Mouse (Mus musculus) testis, adult 10 weeks (tissue): ENCODE data around the gene Fam169a. TPM values are rescaled to one million over a fixed set of nuclear protein-coding genes. Genes with fewer than 3 reads are reported as not detected.

Experiments
- polyA plus RNA-seq: library from polyadenylated mRNA; stranded (reverse); fragments of 350-450 nt; fragmentation: Illumina TruSeq; extraction: RNeasy Lipid Tissue Mini Kit (QIAGEN cat#74804); gene quantifications from one replicate; pipeline ENCODE4 v1.2.3, GENCODE M21; 2014; ENCODE audit warnings: low read depth, low replicate concordance

Fam169a gene
- polyA plus RNA-seq: 34.7 TPM

DNA sequence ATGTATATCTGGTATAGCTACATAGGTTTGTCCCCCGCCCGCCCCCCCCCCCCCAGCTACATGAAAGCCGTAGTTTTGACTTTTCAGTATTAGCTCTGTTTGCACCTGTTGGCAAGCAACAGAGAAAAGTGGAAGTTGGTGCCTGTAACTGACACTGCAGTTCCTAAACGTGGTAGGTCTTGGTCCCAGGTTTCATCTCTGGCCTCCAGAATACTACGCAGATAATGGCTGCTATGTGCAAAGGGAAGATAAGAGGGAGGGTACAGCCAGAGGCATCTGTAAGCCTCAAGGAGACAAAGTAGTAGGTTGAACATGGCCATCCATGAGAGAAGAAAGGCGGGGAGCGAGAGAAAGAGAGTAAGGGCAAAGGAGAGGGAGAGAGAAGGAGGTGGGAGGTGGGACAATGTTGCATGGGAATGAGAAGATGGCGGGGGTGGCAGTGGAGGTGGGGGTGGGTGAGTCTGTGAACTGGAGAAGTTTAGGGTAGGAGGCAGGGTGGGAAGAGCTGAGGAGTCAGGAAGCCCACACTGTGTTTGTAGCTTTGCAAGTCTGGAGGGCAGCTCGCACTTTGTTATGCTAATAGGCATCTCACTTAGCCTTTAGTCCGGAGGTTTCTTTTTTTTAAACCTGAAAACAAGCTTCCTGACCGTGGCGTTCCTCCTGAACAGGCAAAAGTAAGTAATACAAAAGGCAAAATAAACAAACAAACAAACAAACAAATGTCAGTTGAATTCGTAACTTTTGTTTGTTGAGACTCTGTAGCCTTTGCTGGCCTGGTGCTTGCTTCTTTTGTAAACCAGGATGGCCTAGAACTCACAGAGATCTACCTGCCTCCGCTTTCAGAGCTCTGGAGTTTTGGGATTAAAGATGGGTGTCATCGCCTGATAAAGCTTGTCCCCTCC is at the start of gene Fam169a:
Fam169a (plus strand) TSS at position 638 of the 902 bp plus-strand sequence.

DNA sequence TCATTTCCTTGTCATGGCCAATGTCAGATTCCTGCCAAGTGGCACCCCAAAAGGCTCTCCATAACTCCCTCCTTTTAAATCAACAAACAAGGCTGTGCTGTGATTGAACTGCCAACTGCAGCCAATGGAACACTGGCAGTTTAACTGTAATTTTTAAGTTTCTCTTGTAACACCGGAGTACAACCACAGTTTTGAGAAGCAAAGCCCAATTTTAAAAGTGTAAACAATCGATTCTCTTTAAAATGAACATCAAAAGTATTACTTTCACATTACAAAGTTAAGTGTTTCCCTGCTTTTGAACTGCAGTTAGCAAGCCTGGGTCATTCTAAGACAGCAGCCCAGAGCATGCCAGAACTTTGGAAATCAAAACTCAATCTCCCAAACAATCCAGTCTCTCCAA is 32.8 kb upstream of the Fam169a start, which contains the start of gene 1700029F12Rik:
1700029F12Rik (minus strand) TSS at position 101 of the 400 bp plus-strand sequence.

DNA sequence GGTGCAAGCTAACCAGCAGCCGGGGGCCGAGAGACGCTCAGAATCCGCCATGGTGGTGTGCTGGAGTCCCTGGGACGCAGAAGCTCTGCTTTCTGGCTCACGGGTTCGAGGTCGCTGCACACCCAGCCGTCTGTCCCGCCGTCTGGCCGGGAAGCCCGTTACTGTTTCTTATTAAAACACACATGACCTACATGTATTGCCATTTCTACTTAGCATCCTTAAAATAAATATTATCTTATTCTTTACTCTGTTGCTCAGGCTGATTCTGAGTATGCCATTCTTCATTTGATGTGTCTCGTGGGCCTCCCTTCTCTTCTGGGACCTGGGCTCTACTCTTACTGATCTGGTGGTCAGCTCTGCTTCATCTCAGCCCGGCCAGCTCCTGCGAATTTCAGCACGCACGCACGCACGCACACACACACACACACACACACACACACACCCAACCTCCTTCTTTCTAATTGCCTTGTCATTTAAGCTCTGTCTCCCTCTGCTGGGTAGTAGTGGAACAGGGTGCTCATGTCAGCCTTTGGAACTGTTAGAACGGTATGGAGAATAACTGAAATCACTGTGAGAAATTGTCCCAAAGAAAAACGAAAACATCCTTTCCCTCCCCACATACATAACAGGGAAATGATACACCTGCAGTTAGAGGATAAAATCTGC is 32.2 kb downstream of the Fam169a start, which contains the start of gene Gm6169:
Gm6169 (minus strand) TSS at position 51 of the 666 bp plus-strand sequence.

DNA sequence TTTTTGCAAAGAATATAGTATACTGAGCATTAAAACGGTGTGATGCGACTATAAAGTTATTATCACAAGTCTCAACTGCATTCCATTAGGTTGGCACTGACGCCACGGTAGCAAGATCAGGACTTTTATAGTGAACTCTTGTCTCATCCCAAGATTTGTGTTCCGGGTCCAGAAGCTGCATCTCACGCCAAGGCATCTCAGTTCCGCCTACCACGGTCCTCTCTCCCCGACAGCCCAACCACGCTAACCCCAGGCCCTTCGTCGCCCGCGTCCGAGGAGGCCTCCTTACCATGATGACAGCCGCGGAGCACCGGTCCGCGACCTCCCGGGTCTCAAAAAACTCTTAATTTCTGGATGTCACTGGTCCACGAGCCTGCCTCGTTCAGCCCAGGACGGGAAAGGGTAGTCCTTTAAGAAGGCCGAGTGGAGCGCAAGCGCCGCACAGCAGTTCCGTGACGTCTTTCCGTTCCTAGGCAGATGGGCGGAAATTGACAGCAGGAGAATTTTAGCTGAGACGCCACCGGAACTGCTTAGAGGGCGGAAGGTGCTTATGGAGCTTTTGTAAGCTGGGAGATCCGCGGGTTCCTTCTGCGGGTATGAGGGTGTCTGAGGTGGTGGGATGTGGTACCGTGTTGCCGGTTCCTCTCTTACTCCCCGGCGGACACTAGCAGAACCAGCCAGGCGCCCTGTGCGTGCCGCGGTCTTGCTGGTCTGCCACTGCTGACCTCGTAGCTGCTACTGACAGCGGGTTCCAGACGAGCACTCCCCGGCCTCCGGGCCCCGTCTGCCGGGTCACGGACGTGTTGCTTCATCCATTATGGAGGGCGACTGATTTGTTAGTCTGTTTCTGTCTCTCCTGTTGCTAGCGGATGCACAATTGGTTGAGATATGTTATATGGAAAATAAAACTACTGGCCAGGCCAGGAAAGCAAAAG is 70.6 kb downstream of the Fam169a start, which contains the start of the genes Gfm2 and Nsa2:
Gfm2 (plus strand) TSS at position 472 of the 935 bp plus-strand sequence.
Nsa2 (minus strand) TSS at position 472 of the 935 bp plus-strand sequence.

Other genes with a start within 250 kb of the Fam169a start
- gene Gcnt4, start 142.6 kb upstream of the Fam169a start, polyA plus RNA-seq: 3.0 TPM
- gene 1700029F12Rik, start 32.9 kb upstream of the Fam169a start, polyA plus RNA-seq: 728 TPM
- gene Gm6169, start 32.0 kb downstream of the Fam169a start, polyA plus RNA-seq: 0.27 TPM
- gene Gfm2, start 70.7 kb downstream of the Fam169a start, polyA plus RNA-seq: 36.6 TPM
- gene Nsa2, start 70.7 kb downstream of the Fam169a start, polyA plus RNA-seq: 132 TPM
- 9.5 TPM for gene Hexb, start 131.1 kb downstream of the Fam169a start, polyA plus RNA-seq
- 11.1 TPM for gene Enc1, start 173.8 kb downstream of the Fam169a start, polyA plus RNA-seq